Mouse (Mus musculus) brain, embryonic 14.5 days (tissue): ENCODE measurements around the gene Ttc28. TPM values are rescaled to one million over a fixed set of nuclear protein-coding genes. Genes with fewer than 3 reads are reported as not detected.

Experiments
- DNase-seq: peaks from one replicate; pipeline ENCODE4 v3.0.0-alpha.2; 2011; ENCODE audit warnings: low read depth
- CTCF ChIP-seq: fragments of 200-500 bp; IDR thresholded peaks from 2 replicates; pipeline ENCODE4 v1.5.1; 2012; ENCODE audit warnings: inconsistent platforms, mild to moderate bottlenecking, moderate library complexity, borderline replicate concordance; ENCODE audit not compliant: insufficient read depth, insufficient read length; ENCODE audit errors: extremely low read depth
- POLR2A ChIP-seq: fragments of 200-500 bp; IDR thresholded peaks from 2 replicates; pipeline ENCODE4 v1.6.1; 2012; ENCODE audit warnings: mild to moderate bottlenecking, inconsistent platforms, borderline replicate concordance; ENCODE audit not compliant: poor library complexity, insufficient read depth, insufficient read length, severe bottlenecking; ENCODE audit errors: extremely low read depth
- polyA plus RNA-seq: library from polyadenylated mRNA; depleted of rRNA; stranded (reverse); fragments of >200 nt; gene quantifications from 2 replicates; pipeline ENCODE4 v1.2.3, GENCODE M21; 2012

The Ttc28 gene
- polyA plus RNA-seq, 1 experiment: 39.8 TPM

- no peak for DNase-seq
- TF ChIP-seq CTCF (no peak), POLR2A (no peak)
Observed at GRCm38 (mm10) chr5:111130121-111130520, 250.5 kb downstream of the Ttc28 start.

GRCm38 (mm10) chr5:111131561-111131960 is 252.0 kb downstream of the Ttc28 start:
- peak; percentile 34 for DNase-seq
- TF ChIP-seq CTCF (no peak), POLR2A (no peak)

- DNase-seq: no peak
- TF ChIP-seq POLR2A: no peak
- TF ChIP-seq CTCF: no peak
Observed at GRCm38 (mm10) chr5:111133150-111133549, 253.5 kb downstream of the Ttc28 start.

- TF ChIP-seq CTCF (no peak), POLR2A (no peak)
Observed at GRCm38 (mm10) chr5:111133754-111134153, 254.2 kb downstream of the Ttc28 start.

GRCm38 (mm10) chr5:111137283-111137682 is 257.7 kb downstream of the Ttc28 start:
- DNase-seq: peak; percentile 53
- no peak for TF ChIP-seq POLR2A
- no peak for TF ChIP-seq CTCF

More at GRCm38 (mm10) chr5:111133754-111134153, 254.2 kb downstream of the Ttc28 start:
- no peak for DNase-seq

- TF ChIP-seq CTCF (no peak), POLR2A (no peak)
- no peak for DNase-seq
Observed at GRCm38 (mm10) chr5:111137742-111138141, 258.1 kb downstream of the Ttc28 start.

- DNase-seq: no peak
- TF ChIP-seq CTCF (no peak), POLR2A (no peak)
Observed at GRCm38 (mm10) chr5:111138239-111138833, 258.7 kb downstream of the Ttc28 start.

- no peak for DNase-seq
- TF ChIP-seq CTCF (no peak), POLR2A (no peak)
Observed at GRCm38 (mm10) chr5:111138927-111139565, 259.4 kb downstream of the Ttc28 start.

- no peak for DNase-seq
- TF ChIP-seq CTCF (no peak), POLR2A (no peak)
Observed at GRCm38 (mm10) chr5:111139622-111140021, 260.0 kb downstream of the Ttc28 start.

GRCm38 (mm10) chr5:111141139-111141885 is 261.7 kb downstream of the Ttc28 start:
- DNase-seq: peak; percentile 67
- TF ChIP-seq POLR2A: no peak
- no peak for TF ChIP-seq CTCF

GRCm38 (mm10) chr5:111142837-111143236 is 263.2 kb downstream of the Ttc28 start:
- TF ChIP-seq POLR2A (no peak), CTCF (no peak)
- no peak for DNase-seq
